Mouse (Mus musculus): Measurements from ENCODE around the gene Avpi1. TPM values are rescaled to one million over a fixed set of nuclear protein-coding genes. Genes with fewer than 3 reads are reported as not detected.
A peak's percentile ranks its signal among the peaks of the same experiment; 100 is the strongest.
"Not testable (repeated sequence)": the region's sequence is repeated elsewhere in the genome, so short reads cannot be mapped to it uniquely, and the experiment has no call there.

The Avpi1 gene
- polyA plus RNA-seq, 1 experiment: 44.7 TPM

DNA sequence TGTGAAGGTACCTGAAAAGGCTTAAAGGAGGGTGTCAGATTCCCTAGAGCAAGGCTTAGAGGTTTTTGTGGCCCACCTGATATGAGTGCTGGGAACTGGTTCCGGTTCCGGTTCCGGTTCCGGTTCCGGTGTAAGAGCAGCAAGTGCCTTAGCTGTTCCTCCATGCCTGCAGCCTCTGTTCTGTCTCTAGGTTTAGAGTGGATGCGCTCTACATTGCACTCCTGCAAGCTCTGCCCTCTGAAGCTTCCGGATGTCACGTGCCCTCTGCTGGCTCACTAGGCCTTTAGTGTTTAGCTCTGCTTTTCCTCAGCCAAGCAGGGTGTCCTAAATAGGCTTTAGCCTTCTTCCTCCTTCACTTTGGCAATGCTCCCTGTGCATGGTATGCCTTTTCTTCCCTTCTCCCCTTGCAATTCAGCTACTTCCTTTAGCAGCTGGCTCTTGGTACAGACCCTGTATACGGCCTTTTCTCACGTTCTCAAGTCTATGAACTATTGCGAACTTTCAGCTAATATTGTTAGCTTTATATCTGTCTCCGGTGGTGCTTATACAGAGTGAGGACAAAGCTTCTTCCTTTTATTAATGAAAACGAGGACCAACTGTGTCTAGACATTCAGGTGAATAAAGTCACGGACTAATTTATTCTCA lies 39.6 kb downstream of the Avpi1 start:
- Histone ChIP-seq H3K4me3 (ENCODE audit: low read depth, low read length) (peak overlapping the region; percentile 30), H3K27ac (ENCODE audit: insufficient read depth, low read length) (peak overlapping the region; percentile 88), H3K27me3 (ENCODE audit: control insufficient read depth, insufficient read depth, low read length, poor library complexity, severe bottlenecking) (no peaks in the 10 kb centered on the region), H3K36me3 (ENCODE audit: control insufficient read depth, insufficient read depth, low read length, poor library complexity, severe bottlenecking) (peaks cover 2% of the 10 kb centered on the region; the same call in 1 of the 2 replicates), H3K9ac (ENCODE audit: low read depth, poor library complexity, severe bottlenecking) (peak overlapping the region; percentile 5; the same call in 1 of the 2 replicates), H3K4me1 (ENCODE audit: control insufficient read depth, insufficient read depth, low read length) (no peaks in the 10 kb centered on the region), H3K9me3 (replicated peaks; ENCODE audit: control insufficient read depth, insufficient read depth, low read length, poor library complexity, severe bottlenecking) (no peaks in the 10 kb centered on the region)
- TF ChIP-seq EP300 (IDR thresholded peaks at IDR 0.05; ENCODE audit: insufficient read depth, low read depth, low read length): no peak
- no peak for TF ChIP-seq CTCF (IDR thresholded peaks at IDR 0.05; ENCODE audit: low read depth, low read length)
- TF ChIP-seq POLR2A (IDR thresholded peaks at IDR 0.05; ENCODE audit: insufficient read depth, low read length): no peak

DNA sequence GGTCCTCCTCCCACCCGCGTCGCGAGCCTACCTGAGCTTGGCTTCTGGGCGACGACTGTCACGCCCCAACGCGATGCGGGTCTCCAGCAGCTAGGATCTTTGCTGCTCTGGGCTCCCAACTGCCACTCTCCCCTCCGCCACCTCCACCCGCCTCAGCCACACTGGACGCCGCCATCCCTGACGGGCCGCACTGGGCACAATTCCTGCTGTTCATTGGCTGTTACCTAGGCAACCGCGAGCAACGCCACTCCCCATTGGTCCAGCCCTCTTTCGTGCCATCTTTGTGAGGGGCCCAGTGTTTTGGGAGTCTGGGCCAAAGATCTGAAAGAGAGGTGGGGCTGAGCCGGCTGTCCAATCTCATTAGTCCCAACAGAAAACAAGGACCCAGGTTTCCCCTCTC lies 42.7 kb downstream of the Avpi1 start, which contains the start of gene Morn4:
Morn4 (minus strand) TSS at position 192 of the 400 bp plus-strand sequence.
- Histone ChIP-seq H3K27me3 (ENCODE audit: control insufficient read depth, insufficient read depth, low read length, poor library complexity, severe bottlenecking) (no peaks in the 10 kb centered on the region), H3K36me3 (ENCODE audit: control insufficient read depth, insufficient read depth, low read length, poor library complexity, severe bottlenecking) (no peaks in the 10 kb centered on the region), H3K4me1 (ENCODE audit: control insufficient read depth, insufficient read depth, low read length) (no peaks in the 10 kb centered on the region), H3K4me3 (ENCODE audit: low read depth, low read length) (peak within 1 kb of the TSS; percentile 94), H3K27ac (ENCODE audit: insufficient read depth, low read length) (no peak within 1 kb of the TSS), H3K9ac (ENCODE audit: low read depth, poor library complexity, severe bottlenecking) (peak within 1 kb of the TSS; percentile 39), H3K9me3 (replicated peaks; ENCODE audit: control insufficient read depth, insufficient read depth, low read length, poor library complexity, severe bottlenecking) (no peaks in the 10 kb centered on the region)
- TF ChIP-seq CTCF (IDR thresholded peaks at IDR 0.05; ENCODE audit: low read depth, low read length) (no peak), POLR2A (IDR thresholded peaks at IDR 0.05; ENCODE audit: insufficient read depth, low read length) (peak; percentile 64), EP300 (IDR thresholded peaks at IDR 0.05; ENCODE audit: insufficient read depth, low read depth, low read length) (0 out of 2 replicates have a peak, but pooled peaks have one; percentile 51)

DNA sequence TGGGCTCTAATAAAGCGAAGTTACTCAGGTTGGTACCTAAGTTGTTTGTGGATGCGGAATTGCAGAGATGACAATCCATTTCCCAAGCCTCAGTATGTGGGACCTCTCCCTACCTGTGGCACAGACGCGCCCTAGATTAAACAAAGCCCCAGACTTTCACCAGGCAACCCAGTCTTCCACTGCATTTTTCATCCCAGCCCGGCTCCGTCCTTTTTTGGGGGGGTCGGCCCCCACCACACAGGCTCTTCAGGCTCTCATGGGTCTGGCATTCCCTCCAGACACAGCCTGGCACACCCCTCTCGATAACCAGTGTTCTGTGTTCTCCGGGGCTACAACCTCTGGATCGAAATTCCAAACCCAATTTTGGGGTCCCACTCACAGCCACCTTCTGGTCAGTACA lies 43.2 kb downstream of the Avpi1 start:
- H3K9me3 ChIP-seq (replicated peaks; ENCODE audit: control insufficient read depth, insufficient read depth, low read length, poor library complexity, severe bottlenecking): no peaks in the 10 kb centered on the region
- H3K27me3 ChIP-seq (ENCODE audit: control insufficient read depth, insufficient read depth, low read length, poor library complexity, severe bottlenecking): no peaks in the 10 kb centered on the region
- peak overlapping the region; percentile 39 for H3K9ac ChIP-seq (ENCODE audit: low read depth, poor library complexity, severe bottlenecking)
- H3K27ac ChIP-seq (ENCODE audit: insufficient read depth, low read length): no peak overlapping the region
- no peaks in the 10 kb centered on the region for H3K4me1 ChIP-seq (ENCODE audit: control insufficient read depth, insufficient read depth, low read length)
- TF ChIP-seq EP300 (IDR thresholded peaks at IDR 0.05; ENCODE audit: insufficient read depth, low read depth, low read length) (no peak), CTCF (IDR thresholded peaks at IDR 0.05; ENCODE audit: low read depth, low read length) (no peak), POLR2A (IDR thresholded peaks at IDR 0.05; ENCODE audit: insufficient read depth, low read length) (no peak)
- H3K4me3 ChIP-seq (ENCODE audit: low read depth, low read length): peak overlapping the region; percentile 94
- no peaks in the 10 kb centered on the region for H3K36me3 ChIP-seq (ENCODE audit: control insufficient read depth, insufficient read depth, low read length, poor library complexity, severe bottlenecking)

DNA sequence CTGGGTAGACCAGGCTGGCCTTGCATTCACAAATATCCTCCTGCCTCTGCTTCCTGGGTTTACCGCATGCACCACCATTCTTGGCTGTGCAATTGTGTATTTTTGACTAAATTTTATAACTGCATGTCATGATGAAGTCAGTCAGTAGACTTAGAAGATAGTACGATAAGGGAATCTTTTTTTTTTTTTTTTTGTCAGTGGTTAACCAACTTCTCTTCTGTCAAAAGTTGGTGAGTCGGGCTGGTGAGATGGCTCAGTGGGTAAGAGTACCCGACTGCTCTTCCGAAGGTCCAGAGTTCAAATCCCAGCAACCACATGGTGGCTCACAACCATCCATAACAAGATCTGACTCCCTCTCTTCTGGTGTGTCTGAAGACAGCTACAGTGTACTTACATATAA lies 47.2 kb downstream of the Avpi1 start:
- not testable (repeated sequence) for H3K9ac ChIP-seq (ENCODE audit: low read depth, poor library complexity, severe bottlenecking); H3K27ac ChIP-seq (ENCODE audit: insufficient read depth, low read length); H3K9me3 ChIP-seq (replicated peaks; ENCODE audit: control insufficient read depth, insufficient read depth, low read length, poor library complexity, severe bottlenecking); H3K4me3 ChIP-seq (ENCODE audit: low read depth, low read length); H3K27me3 ChIP-seq (ENCODE audit: control insufficient read depth, insufficient read depth, low read length, poor library complexity, severe bottlenecking); H3K36me3 ChIP-seq (ENCODE audit: control insufficient read depth, insufficient read depth, low read length, poor library complexity, severe bottlenecking); H3K4me1 ChIP-seq (ENCODE audit: control insufficient read depth, insufficient read depth, low read length)

DNA sequence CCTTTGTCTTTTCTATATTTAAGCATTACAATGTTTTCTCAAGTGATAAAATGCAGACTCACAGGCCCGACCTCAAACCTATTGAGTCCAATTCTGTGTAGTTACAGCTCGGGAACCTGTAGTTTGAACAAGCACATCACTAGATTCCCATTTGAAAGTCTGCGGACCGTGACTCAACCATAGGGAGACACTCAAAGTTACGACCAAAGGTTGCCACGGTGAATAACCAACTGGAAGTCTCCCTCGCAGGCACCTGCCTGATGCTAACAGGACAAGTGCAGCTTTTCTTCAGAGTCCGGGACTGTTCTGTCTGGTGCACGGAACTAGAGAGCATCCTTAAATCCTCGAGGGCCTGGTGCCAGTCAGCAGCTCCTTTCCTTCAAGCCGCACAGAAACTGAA lies 48.4 kb downstream of the Avpi1 start:
- Histone ChIP-seq H3K4me3 (ENCODE audit: low read depth, low read length) (no peak overlapping the region), H3K27me3 (ENCODE audit: control insufficient read depth, insufficient read depth, low read length, poor library complexity, severe bottlenecking) (no peaks in the 10 kb centered on the region), H3K4me1 (ENCODE audit: control insufficient read depth, insufficient read depth, low read length) (no peaks in the 10 kb centered on the region), H3K27ac (ENCODE audit: insufficient read depth, low read length) (no peak overlapping the region), H3K9ac (ENCODE audit: low read depth, poor library complexity, severe bottlenecking) (no peak overlapping the region), H3K36me3 (ENCODE audit: control insufficient read depth, insufficient read depth, low read length, poor library complexity, severe bottlenecking) (no peaks in the 10 kb centered on the region), H3K9me3 (replicated peaks; ENCODE audit: control insufficient read depth, insufficient read depth, low read length, poor library complexity, severe bottlenecking) (no peaks in the 10 kb centered on the region)
- no peak for TF ChIP-seq EP300 (IDR thresholded peaks at IDR 0.05; ENCODE audit: insufficient read depth, low read depth, low read length)
- no peak for TF ChIP-seq CTCF (IDR thresholded peaks at IDR 0.05; ENCODE audit: low read depth, low read length)
- no peak for TF ChIP-seq POLR2A (IDR thresholded peaks at IDR 0.05; ENCODE audit: insufficient read depth, low read length)

DNA sequence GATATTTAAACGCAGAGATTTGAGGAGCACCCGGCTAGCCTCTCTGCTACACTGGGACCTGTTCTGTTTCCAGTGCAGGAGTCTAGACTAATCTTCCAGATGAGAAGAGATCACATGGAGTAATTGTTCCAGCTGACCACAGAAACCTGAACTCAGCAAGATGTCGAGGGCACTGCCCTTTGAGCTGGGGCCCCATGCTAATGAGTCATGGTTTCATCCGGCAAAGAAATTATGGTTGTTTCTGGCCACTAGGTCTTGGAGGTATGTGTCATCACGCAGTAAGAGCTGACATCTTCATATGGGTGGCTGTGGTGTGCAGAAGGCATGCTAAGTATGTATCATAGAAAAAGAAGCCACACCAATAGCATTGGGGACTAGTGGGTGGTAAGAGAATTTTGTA lies 48.9 kb downstream of the Avpi1 start:
- Histone ChIP-seq H3K9ac (ENCODE audit: low read depth, poor library complexity, severe bottlenecking) (no peak overlapping the region), H3K9me3 (replicated peaks; ENCODE audit: control insufficient read depth, insufficient read depth, low read length, poor library complexity, severe bottlenecking) (no peaks in the 10 kb centered on the region), H3K27ac (ENCODE audit: insufficient read depth, low read length) (no peak overlapping the region), H3K4me1 (ENCODE audit: control insufficient read depth, insufficient read depth, low read length) (no peaks in the 10 kb centered on the region), H3K36me3 (ENCODE audit: control insufficient read depth, insufficient read depth, low read length, poor library complexity, severe bottlenecking) (no peaks in the 10 kb centered on the region), H3K4me3 (ENCODE audit: low read depth, low read length) (no peak overlapping the region), H3K27me3 (ENCODE audit: control insufficient read depth, insufficient read depth, low read length, poor library complexity, severe bottlenecking) (no peaks in the 10 kb centered on the region)
- TF ChIP-seq POLR2A (IDR thresholded peaks at IDR 0.05; ENCODE audit: insufficient read depth, low read length) (no peak), CTCF (IDR thresholded peaks at IDR 0.05; ENCODE audit: low read depth, low read length) (no peak), EP300 (IDR thresholded peaks at IDR 0.05; ENCODE audit: insufficient read depth, low read depth, low read length) (no peak)

Measured in ES-Bruce4 (cell line).